Mouse (Mus musculus) liver, embryonic 14.5 days (tissue): ENCODE results near the gene Taar8c. TPM values are rescaled to one million over a fixed set of nuclear protein-coding genes. Genes with fewer than 3 reads are reported as not detected.

ENCODE experiments used
- ATAC-seq: fragments of 200-750 bp; cut with Nextera tagmentation; 2 replicates; pipeline ENCODE4 v1.8.0; 2017; ENCODE audit warnings: moderate number of reproducible peaks, mild to moderate bottlenecking, moderate library complexity; ENCODE audit not compliant: insufficient read depth
- DNase-seq, 3 experiments: peaks; one replicate each; pipeline ENCODE4 v3.0.0-alpha.2; 2012 to 2013; ENCODE audit warnings: low read depth in 3 of 3, low spot score in 3 of 3
- H3K27ac ChIP-seq: fragments of 300-500 bp; sonication (generic); 2 replicates; pipeline ENCODE4 v1.5.1; 2014; ENCODE audit warnings: moderate library complexity, mild to moderate bottlenecking, control low read depth, inconsistent platforms
- H3K27me3 ChIP-seq: fragments of 300-500 bp; sonication (generic); 2 replicates; pipeline ENCODE4 v1.6.1; 2014; ENCODE audit warnings: mild to moderate bottlenecking, low read length, moderate library complexity; ENCODE audit not compliant: control insufficient read depth, insufficient read depth
- H3K36me3 ChIP-seq: fragments of 300-500 bp; sonication (generic); replicated peaks from 2 replicates; pipeline ENCODE4 v1.6.1; 2014; ENCODE audit warnings: low read depth; ENCODE audit not compliant: control insufficient read depth, insufficient read depth
- H3K4me1 ChIP-seq, 2 experiments: fragments of 200-500 bp in 1 of 2; fragments of 300-500 bp in 1 of 2; sonication (generic) in 1 of 2; replicated peaks; 2 replicates each; pipeline ENCODE4 v1.6.1; 2012 to 2014; ENCODE audit warnings: antibody characterized with exemption in 1 of 2, inconsistent platforms in 1 of 2, low read length in 1 of 2; ENCODE audit not compliant: control insufficient read depth in 2 of 2, insufficient read depth in 2 of 2
- H3K4me2 ChIP-seq: fragments of 300-500 bp; sonication (generic); 2 replicates; pipeline ENCODE4 v1.6.1; 2014; ENCODE audit warnings: low read depth, mild to moderate bottlenecking, control low read depth, moderate library complexity
- H3K4me3 ChIP-seq, 2 experiments: fragments of 200-500 bp in 1 of 2; fragments of 300-500 bp in 1 of 2; sonication (generic) in 1 of 2; 2 replicates each; pipeline ENCODE4 v1.5.1; 2012 to 2014; ENCODE audit warnings: low read depth in 2 of 2, low read length in 2 of 2, mild to moderate bottlenecking in 2 of 2, control low read depth in 1 of 2, inconsistent platforms in 1 of 2, moderate library complexity in 1 of 2; ENCODE audit not compliant: insufficient read depth in 1 of 2
- H3K9ac ChIP-seq: fragments of 300-500 bp; sonication (generic); replicated peaks from 2 replicates; pipeline ENCODE4 v1.6.1; 2014; ENCODE audit warnings: mild to moderate bottlenecking, control low read depth, moderate library complexity
- H3K9me3 ChIP-seq: fragments of 300-500 bp; sonication (generic); 2 replicates; pipeline ENCODE4 v1.6.1; 2016; ENCODE audit warnings: low read length, mixed read lengths; ENCODE audit not compliant: control insufficient read depth
- CTCF ChIP-seq: IDR thresholded peaks from 2 replicates; pipeline ENCODE4 v1.5.1; 2016; ENCODE audit warnings: antibody characterized with exemption, low read depth, control low read depth
- EP300 ChIP-seq: IDR thresholded peaks from 2 replicates; pipeline ENCODE4 v1.6.1; 2016; ENCODE audit warnings: antibody characterized with exemption, low read depth
- WGBS: fragments of 180-500 bp; shearing (Covaris S2); extraction: QIAGEN DNeasy Blood & Tissue Kit; methylation state at CpG from one replicate; pipeline ENCODE4 v1.1.7; 2014; ENCODE audit not compliant: insufficient replicate concordance; 5-methylcytosine and 5-hydroxymethylcytosine counted together
- polyA plus RNA-seq, 2 experiments: library from polyadenylated mRNA; depleted of rRNA in 1 of 2; stranded (reverse) in 1 of 2; unstranded in 1 of 2; fragments of >200 nt; fragmentation: Nextera tagmentation in 1 of 2; extraction: Ambion mirVana in 1 of 2; gene quantifications; 2 replicates each; pipeline versions ENCODE4 v1.2.1 to v1.2.3; 2012 to 2014

The Taar8c gene
- polyA plus RNA-seq, 2 experiments, result not detected

GRCm38 (mm10) chr10:24058986-24059385 lies 42.7 kb downstream of the Taar8c start:
- Histone ChIP-seq H3K4me2 (no peak overlapping the region), H3K4me3 (no peak overlapping the region), H3K4me1 (no peaks in the 10 kb centered on the region), H3K36me3 (no peaks in the 10 kb centered on the region), H3K27me3 (no peaks in the 10 kb centered on the region), H3K27ac (no peak overlapping the region), H3K9ac (no peak overlapping the region), H3K9me3 (no peaks in the 10 kb centered on the region)
- WGBS, result 37% methylated on average over 3 of the region's 3 CpGs
- no peak for TF ChIP-seq EP300
- TF ChIP-seq CTCF, result no peak
- no peak for DNase-seq
- no peak for ATAC-seq

DNA sequence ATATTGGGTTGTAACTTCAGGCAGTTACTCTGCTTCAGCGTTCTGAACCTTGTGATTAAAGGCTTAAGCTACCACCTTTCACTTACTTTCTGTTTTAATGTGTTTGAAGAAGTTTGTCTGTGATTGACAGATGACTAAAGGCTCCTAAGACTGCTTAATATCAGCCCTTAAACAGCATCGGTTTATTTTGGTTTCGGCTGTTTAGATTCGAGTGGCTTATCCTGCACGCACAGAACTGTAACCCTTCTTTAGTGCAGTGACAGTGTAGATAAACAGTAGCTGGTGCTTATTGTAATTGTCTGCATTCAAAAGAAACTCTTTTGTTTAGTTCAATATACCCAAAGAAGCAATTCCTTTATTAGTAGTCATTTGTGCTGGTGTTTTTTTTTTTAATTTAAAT lies 49.7 kb downstream of the Taar8c start:
- H3K9me3 ChIP-seq, result no peaks in the 10 kb centered on the region
- DNase-seq (peak in 2 of 3 experiments; percentile 9 to 27), ATAC-seq (peak; percentile 80)
- H3K9ac ChIP-seq, result no peak overlapping the region
- no peak overlapping the region for H3K4me2 ChIP-seq
- H3K4me1 ChIP-seq, result no peaks in the 10 kb centered on the region
- no peak for TF ChIP-seq CTCF
- peak; percentile 75 for TF ChIP-seq EP300
- H3K27ac ChIP-seq, result no peak overlapping the region
- H3K27me3 ChIP-seq, result no peaks in the 10 kb centered on the region
- WGBS, result 29% methylated on average over 5 of the region's 5 CpGs
- H3K4me3 ChIP-seq, result no peak overlapping the region
- H3K36me3 ChIP-seq, result no peaks in the 10 kb centered on the region

Other genes starting within 250 kb of the Taar8c start
- 0.76 and 1.2 TPM in 2 replicates for gene Vnn1, start 207.2 kb downstream of the Taar8c start, polyA plus RNA-seq (2012; rRNA removed)
- 1.2 and 1.7 TPM in 2 replicates for gene Vnn1, start 207.2 kb downstream of the Taar8c start, polyA plus RNA-seq (2014; fragmentation: Nextera tagmentation; extraction: Ambion mirVana)
- not detected in 2 replicates for gene Taar1, start 181.6 kb downstream of the Taar8c start, polyA plus RNA-seq (2012; rRNA removed)
- gene Taar1, start 181.6 kb downstream of the Taar8c start, polyA plus RNA-seq (2014; fragmentation: Nextera tagmentation; extraction: Ambion mirVana), result not detected in 2 replicates
- gene Taar2, start 163.3 kb downstream of the Taar8c start, polyA plus RNA-seq (2012; rRNA removed), result not detected in 2 replicates
- not detected in 2 replicates for gene Taar2, start 163.3 kb downstream of the Taar8c start, polyA plus RNA-seq (2014; fragmentation: Nextera tagmentation; extraction: Ambion mirVana)
- gene Taar3, start 152.4 kb downstream of the Taar8c start, polyA plus RNA-seq (2012; rRNA removed), result not detected in 2 replicates
- not detected in 2 replicates for gene Taar3, start 152.4 kb downstream of the Taar8c start, polyA plus RNA-seq (2014; fragmentation: Nextera tagmentation; extraction: Ambion mirVana)
- not detected in 2 replicates for gene Taar4, start 141.4 kb downstream of the Taar8c start, polyA plus RNA-seq (2012; rRNA removed)
- gene Taar4, start 141.4 kb downstream of the Taar8c start, polyA plus RNA-seq (2014; fragmentation: Nextera tagmentation; extraction: Ambion mirVana), result not detected in 2 replicates
- gene Taar5, start 131.2 kb downstream of the Taar8c start, polyA plus RNA-seq (2012; rRNA removed), result not detected in 2 replicates
- not detected in 2 replicates for gene Taar5, start 131.2 kb downstream of the Taar8c start, polyA plus RNA-seq (2014; fragmentation: Nextera tagmentation; extraction: Ambion mirVana)
- gene Taar6, start 116.3 kb downstream of the Taar8c start, polyA plus RNA-seq (2012; rRNA removed), result not detected in 2 replicates
- gene Taar6, start 116.3 kb downstream of the Taar8c start, polyA plus RNA-seq (2014; fragmentation: Nextera tagmentation; extraction: Ambion mirVana), result not detected in 2 replicates
- not detected in 2 replicates for gene Taar7a, start 108.4 kb downstream of the Taar8c start, polyA plus RNA-seq (2012; rRNA removed)
- gene Taar7a, start 108.4 kb downstream of the Taar8c start, polyA plus RNA-seq (2014; fragmentation: Nextera tagmentation; extraction: Ambion mirVana), result not detected in 2 replicates
- not detected in 2 replicates for gene Taar7b, start 102.0 kb downstream of the Taar8c start, polyA plus RNA-seq (2012; rRNA removed)
- gene Taar7b, start 102.0 kb downstream of the Taar8c start, polyA plus RNA-seq (2014; fragmentation: Nextera tagmentation; extraction: Ambion mirVana), result not detected in 2 replicates
- 0.05 TPM in 1 of 2 replicates, not detected in the other for gene Taar7d, start 74.7 kb downstream of the Taar8c start, polyA plus RNA-seq (2012; rRNA removed)
- gene Taar7d, start 74.7 kb downstream of the Taar8c start, polyA plus RNA-seq (2014; fragmentation: Nextera tagmentation; extraction: Ambion mirVana), result not detected in 2 replicates
- not detected in 2 replicates for gene Taar7e, start 64.3 kb downstream of the Taar8c start, polyA plus RNA-seq (2012; rRNA removed)
- gene Taar7e, start 64.3 kb downstream of the Taar8c start, polyA plus RNA-seq (2014; fragmentation: Nextera tagmentation; extraction: Ambion mirVana), result not detected in 2 replicates
- gene Taar7f, start 52.4 kb downstream of the Taar8c start, polyA plus RNA-seq (2012; rRNA removed), result not detected in 2 replicates
- gene Taar7f, start 52.4 kb downstream of the Taar8c start, polyA plus RNA-seq (2014; fragmentation: Nextera tagmentation; extraction: Ambion mirVana), result not detected in 2 replicates
- gene Taar8a, start 25.4 kb downstream of the Taar8c start, polyA plus RNA-seq (2012; rRNA removed), result not detected in 2 replicates
- gene Taar8a, start 25.4 kb downstream of the Taar8c start, polyA plus RNA-seq (2014; fragmentation: Nextera tagmentation; extraction: Ambion mirVana), result not detected in 2 replicates
- gene Taar8b, start 9.6 kb downstream of the Taar8c start, polyA plus RNA-seq (2012; rRNA removed), result not detected in 2 replicates
- not detected in 2 replicates for gene Taar8b, start 9.6 kb downstream of the Taar8c start, polyA plus RNA-seq (2014; fragmentation: Nextera tagmentation; extraction: Ambion mirVana)
- not detected in 2 replicates for gene Taar9, start 7.6 kb upstream of the Taar8c start, polyA plus RNA-seq (2012; rRNA removed)
- gene Taar9, start 7.6 kb upstream of the Taar8c start, polyA plus RNA-seq (2014; fragmentation: Nextera tagmentation; extraction: Ambion mirVana), result not detected in 2 replicates
- 8.9 and 20.3 TPM in 2 replicates for gene Stx7, start 47.4 kb upstream of the Taar8c start, polyA plus RNA-seq (2012; rRNA removed)
- gene Stx7, start 47.4 kb upstream of the Taar8c start, polyA plus RNA-seq (2014; fragmentation: Nextera tagmentation; extraction: Ambion mirVana), result 30.0 and 32.2 TPM in 2 replicates
- gene Moxd1, start 121.6 kb upstream of the Taar8c start, polyA plus RNA-seq (2012; rRNA removed), result 0.08 and 0.12 TPM in 2 replicates
- gene Moxd1, start 121.6 kb upstream of the Taar8c start, polyA plus RNA-seq (2014; fragmentation: Nextera tagmentation; extraction: Ambion mirVana), result 0.15 TPM in 1 of 2 replicates, not detected in the other